Comparison of ENCODE assay signal across 9 mouse cellular contexts in the genomic region with DNA sequence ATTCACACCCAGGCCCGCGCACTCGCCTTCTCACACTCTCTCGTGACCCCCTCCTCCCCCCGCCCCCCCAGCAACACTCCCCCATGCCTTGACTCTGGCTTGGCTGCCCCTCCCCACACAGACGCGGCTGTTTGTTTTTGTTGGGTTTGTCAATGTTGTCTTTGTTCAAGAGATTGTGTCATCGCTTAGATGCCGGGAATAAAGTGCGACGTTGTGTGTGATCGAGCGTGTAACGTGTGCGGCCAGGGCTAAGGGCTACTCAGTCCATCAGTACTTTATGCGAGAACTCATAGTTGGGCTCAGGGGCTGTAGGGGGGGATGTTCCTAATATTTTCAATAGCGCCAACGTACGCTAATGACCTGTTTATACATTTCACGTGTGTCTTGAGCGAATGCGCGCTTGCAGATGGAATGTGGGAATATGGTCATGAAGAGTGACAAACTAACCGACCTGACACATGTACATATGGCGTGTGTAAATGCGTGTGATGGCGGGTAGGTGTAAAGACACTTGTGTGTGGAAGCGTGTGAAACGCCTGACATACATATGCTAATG. TPM values are rescaled to one million over a fixed set of nuclear protein-coding genes. Genes with fewer than 3 reads are reported as not detected.
DNase-seq lines count a peak whose midpoint lies in the region; ATAC-seq and TF ChIP-seq lines count a peak whose summit lies in the region.
"Had no signal": no experiment of that assay in that cellular context is flagged by ENCODE, and none has a peak within 500 bp of the region (broad histone marks: within the 10 kb centered on the region; RNA-seq: fewer than 3 reads in every experiment).

No protein-coding gene starts in this region.

- no peak for DNase-seq in ES-E14 (ENCODE audit: low read depth, low spot score)
- peak; percentile 47 for DNase-seq in kidney, postnatal 0 days (ENCODE audit: low spot score)
- peak; percentile 33 for DNase-seq in mesoderm, embryonic 11.5 days (ENCODE audit: low read depth, low spot score)
- DNase-seq in frontal cortex, postnatal 14 days (ENCODE audit: low spot score in 2 of 2): no peak
- DNase-seq in right cerebral cortex, postnatal 25 days: no peak

- H3K4me2 ChIP-seq in forebrain, embryonic 16.5 days (ENCODE audit: low read length): peak overlapping the region; percentile 98
- peak overlapping the region; percentile 85 for H3K4me2 ChIP-seq in kidney, postnatal 0 days (ENCODE audit: low read length)

- peak overlapping the region; percentile 13 for H3K4me3 ChIP-seq in erythroblast, embryonic 14.5 days (replicated peaks)
- H3K4me3 ChIP-seq in ES-E14 (ENCODE audit: insufficient read depth in 1 of 2, low read depth in 1 of 2, low read length in 2 of 2, poor library complexity in 1 of 2, severe bottlenecking in 1 of 2): peak overlapping the region; percentile 59 to 74
- H3K4me3 ChIP-seq in forebrain, embryonic 16.5 days (replicated peaks; ENCODE audit: low read length): peak overlapping the region; percentile 56
- peak overlapping the region; percentile 70 for H3K4me3 ChIP-seq in kidney, postnatal 0 days (replicated peaks; ENCODE audit: low read depth, low read length)

- no peaks in the 10 kb centered on the region; the same call in 1 of the 2 replicates for H3K9me3 ChIP-seq in erythroblast, embryonic 14.5 days (ENCODE audit: control insufficient read depth, low read length)
- no peaks in the 10 kb centered on the region for H3K9me3 ChIP-seq in ES-E14 (ENCODE audit: control insufficient read depth, insufficient read depth, low read depth, low read length)
- no peaks in the 10 kb centered on the region for H3K9me3 ChIP-seq in forebrain, embryonic 16.5 days (ENCODE audit: control insufficient read depth, low read length)
- H3K9me3 ChIP-seq in kidney, postnatal 0 days (replicated peaks; ENCODE audit: low read length): no peaks in the 10 kb centered on the region

- H3K27me3 ChIP-seq in erythroblast, embryonic 14.5 days (ENCODE audit: control insufficient read depth): peaks cover 77% of the 10 kb centered on the region
- peaks cover 2% of the 10 kb centered on the region; the same call in 1 of the 2 replicates for H3K27me3 ChIP-seq in forebrain, embryonic 16.5 days (replicated peaks; ENCODE audit: control insufficient read depth, insufficient read depth, low read length)
- H3K27me3 ChIP-seq in kidney, postnatal 0 days (ENCODE audit: insufficient read depth, low read length): no peaks in the 10 kb centered on the region
- H3K27me3 ChIP-seq: Patski had no signal

- under 1% methylated on average over 28 of the region's 29 CpGs for WGBS in forebrain, embryonic 16.5 days
- under 1% methylated on average over 29 of the region's 29 CpGs for WGBS in kidney, postnatal 0 days

- no peak; the same call in 1 of the 2 replicates for TF ChIP-seq CTCF in kidney, postnatal 0 days (IDR thresholded peaks at IDR 0.05; ENCODE audit: low read depth)

- no peak overlapping the region for H3K27ac ChIP-seq in ES-E14 (ENCODE audit: insufficient read depth, low read depth, low read length, poor library complexity, severe bottlenecking)
- H3K27ac ChIP-seq in forebrain, embryonic 16.5 days (ENCODE audit: low read length): peak overlapping the region; percentile 28; the same call in 1 of the 2 replicates
- H3K27ac ChIP-seq in kidney, postnatal 0 days: peak overlapping the region; percentile 96

- H3K4me1 ChIP-seq in erythroblast, embryonic 14.5 days (ENCODE audit: control insufficient read depth): peaks cover 6% of the 10 kb centered on the region
- H3K4me1 ChIP-seq in ES-E14 (ENCODE audit: control insufficient read depth in 2 of 2, insufficient read depth in 2 of 2, low read length in 2 of 2, poor library complexity in 1 of 2): peaks cover 0 to 17% of the 10 kb centered on the region in 2 experiments; a peak in 1 of 4 replicates
- peaks cover 36% of the 10 kb centered on the region for H3K4me1 ChIP-seq in forebrain, embryonic 16.5 days (replicated peaks; ENCODE audit: control insufficient read depth, insufficient read depth, low read length)
- H3K4me1 ChIP-seq in kidney, postnatal 0 days (replicated peaks; ENCODE audit: insufficient read depth, low read length): peaks cover 16% of the 10 kb centered on the region

- H3K9ac ChIP-seq in ES-E14 (ENCODE audit: insufficient read depth, low read depth, low read length, poor library complexity, severe bottlenecking): peak overlapping the region; percentile 51; the same call in 1 of the 2 replicates
- peak overlapping the region; percentile 63 for H3K9ac ChIP-seq in forebrain, embryonic 16.5 days (replicated peaks; ENCODE audit: low read depth, low read length)
- peak overlapping the region; percentile 77 for H3K9ac ChIP-seq in kidney, postnatal 0 days (ENCODE audit: low read depth, low read length)

- no peaks in the 10 kb centered on the region for H3K36me3 ChIP-seq in erythroblast, embryonic 14.5 days (ENCODE audit: control insufficient read depth)
- H3K36me3 ChIP-seq in ES-E14 (ENCODE audit: control insufficient read depth, insufficient read depth, low read length, poor library complexity, severe bottlenecking): no peaks in the 10 kb centered on the region
- no peaks in the 10 kb centered on the region for H3K36me3 ChIP-seq in forebrain, embryonic 16.5 days (ENCODE audit: control insufficient read depth, insufficient read depth)
- peaks cover 10% of the 10 kb centered on the region for H3K36me3 ChIP-seq in kidney, postnatal 0 days (ENCODE audit: insufficient read depth, low read length)

- ATAC-seq in erythroblast, adult 5-6 weeks (replicated peaks; ENCODE audit: low FRiP score, poor library complexity, severe bottlenecking): no peak
- peak; percentile 22 for ATAC-seq in forebrain, embryonic 16.5 days
- peak; percentile 2; the same call in 1 of the 2 replicates for ATAC-seq in kidney, postnatal 0 days (replicated peaks; ENCODE audit: low FRiP score, low read depth)

- in situ Hi-C loops in ES-E14 (cut with MboI; ENCODE audit: low sequenced_read_pairs in 2 of 2, unreplicated experiment in 2 of 2): no loop called here

TF ChIP-seq in ES-E14, 5 proteins besides CTCF, POLR2A, EP300 and RAD21:
- TF ChIP-seq CHD2 (IDR thresholded peaks at IDR 0.05; ENCODE audit: low read depth, low read length) (no peak), MAFK (IDR thresholded peaks at IDR 0.05; ENCODE audit: insufficient read depth, low read depth, low read length) (no peak), HCFC1 (IDR thresholded peaks at IDR 0.05; ENCODE audit: borderline replicate concordance, insufficient read depth, low read length) (no peak), ZNF384 (IDR thresholded peaks at IDR 0.05; ENCODE audit: low read depth, low read length) (no peak), ZC3H11A (IDR thresholded peaks at IDR 0.05; ENCODE audit: borderline replicate concordance, low read depth, low read length) (no peak)

RNA-seq across cellular contexts. Expression of gene Efna1, which starts 0.8 kb away (rescaled TPM):
- polyA plus RNA-seq in erythroblast, embryonic 14.5 days (2012): 0.03 and 0.04 TPM in 2 replicates
- total RNA-seq in erythroblast, adult 5-6 weeks (2015; ENCODE audit: low replicate concordance): not detected in 2 replicates
- not detected in 2 replicates for total RNA-seq in erythroblast, adult 5-6 weeks (2017; ENCODE audit: low replicate concordance)
- total RNA-seq in ES-E14 (2012; rRNA removed): 2.1 and 9.5 TPM in 2 replicates
- polyA plus RNA-seq in forebrain, embryonic 16.5 days (2015; fragmentation: Nextera tagmentation; extraction: Ambion mirVana): 8.3 and 9.5 TPM in 2 replicates
- 79.5 and 83.5 TPM in 2 replicates for polyA plus RNA-seq in kidney, postnatal 0 days (2015; fragmentation: Nextera tagmentation; extraction: Ambion mirVana)

RNA-seq across cellular contexts. Expression of gene Slc50a1, which starts 9.8 kb away (rescaled TPM):
- polyA plus RNA-seq in erythroblast, embryonic 14.5 days (2012): 0.07 and 0.18 TPM in 2 replicates
- total RNA-seq in erythroblast, adult 5-6 weeks (2015; ENCODE audit: low replicate concordance): 8.8 and 12.9 TPM in 2 replicates
- 10.9 and 11.5 TPM in 2 replicates for total RNA-seq in erythroblast, adult 5-6 weeks (2017; ENCODE audit: low replicate concordance)
- total RNA-seq in ES-E14 (2012; rRNA removed): 17.0 and 27.0 TPM in 2 replicates
- 38.6 and 41.2 TPM in 2 replicates for polyA plus RNA-seq in forebrain, embryonic 16.5 days (2015; fragmentation: Nextera tagmentation; extraction: Ambion mirVana)
- polyA plus RNA-seq in kidney, postnatal 0 days (2015; fragmentation: Nextera tagmentation; extraction: Ambion mirVana): 75.8 and 82.2 TPM in 2 replicates

RNA-seq across cellular contexts. Expression of gene Dpm3, which starts 21.0 kb away (rescaled TPM):
- 25.2 and 26.1 TPM in 2 replicates for polyA plus RNA-seq in erythroblast, embryonic 14.5 days (2012)
- total RNA-seq in erythroblast, adult 5-6 weeks (2015; ENCODE audit: low replicate concordance): 16.1 and 42.3 TPM in 2 replicates
- 4.3 TPM in 1 of 2 replicates, not detected in the other for total RNA-seq in erythroblast, adult 5-6 weeks (2017; ENCODE audit: low replicate concordance)
- 207 and 297 TPM in 2 replicates for total RNA-seq in ES-E14 (2012; rRNA removed)
- 67.0 and 73.5 TPM in 2 replicates for polyA plus RNA-seq in forebrain, embryonic 16.5 days (2015; fragmentation: Nextera tagmentation; extraction: Ambion mirVana)
- polyA plus RNA-seq in kidney, postnatal 0 days (2015; fragmentation: Nextera tagmentation; extraction: Ambion mirVana): 148 and 182 TPM in 2 replicates

RNA-seq across cellular contexts. Expression of gene Trim46, which starts 34.0 kb away (rescaled TPM):
- polyA plus RNA-seq in erythroblast, embryonic 14.5 days (2012): 0.02 TPM in 1 of 2 replicates, not detected in the other
- not detected in 2 replicates for total RNA-seq in erythroblast, adult 5-6 weeks (2015; ENCODE audit: low replicate concordance)
- total RNA-seq in erythroblast, adult 5-6 weeks (2017; ENCODE audit: low replicate concordance): not detected in 2 replicates
- total RNA-seq in ES-E14 (2012; rRNA removed): 3.1 and 5.3 TPM in 2 replicates
- polyA plus RNA-seq in forebrain, embryonic 16.5 days (2015; fragmentation: Nextera tagmentation; extraction: Ambion mirVana): 62.5 and 76.1 TPM in 2 replicates
- 2.7 and 3.7 TPM in 2 replicates for polyA plus RNA-seq in kidney, postnatal 0 days (2015; fragmentation: Nextera tagmentation; extraction: Ambion mirVana)

RNA-seq across cellular contexts. Expression of gene Krtcap2, which starts 34.4 kb away (rescaled TPM):
- polyA plus RNA-seq in erythroblast, embryonic 14.5 days (2012): 4.0 and 4.8 TPM in 2 replicates
- 47.0 and 49.8 TPM in 2 replicates for total RNA-seq in erythroblast, adult 5-6 weeks (2015; ENCODE audit: low replicate concordance)
- 17.8 and 31.8 TPM in 2 replicates for total RNA-seq in erythroblast, adult 5-6 weeks (2017; ENCODE audit: low replicate concordance)
- 113 and 134 TPM in 2 replicates for total RNA-seq in ES-E14 (2012; rRNA removed)
- 187 and 195 TPM in 2 replicates for polyA plus RNA-seq in forebrain, embryonic 16.5 days (2015; fragmentation: Nextera tagmentation; extraction: Ambion mirVana)
- polyA plus RNA-seq in kidney, postnatal 0 days (2015; fragmentation: Nextera tagmentation; extraction: Ambion mirVana): 328 and 371 TPM in 2 replicates

Comparison
In these comparisons a context has a peak if more than half of its experiments do, and no peak if none do; other contexts are left out.
1. H3K4me3 ChIP-seq: peak in every context shown above with its lines; median percentile 70 in kidney, postnatal 0 days; 66 in ES-E14; 56 in forebrain, embryonic 16.5 days; 13 in erythroblast, embryonic 14.5 days.
2. DNase-seq: peak in kidney, postnatal 0 days (single experiment) and mesoderm, embryonic 11.5 days (single experiment); none in ES-E14 (single experiment), frontal cortex, postnatal 14 days (0 of 2) and right cerebral cortex, postnatal 25 days (single experiment).
3. RNA of gene Slc50a1, which starts 9.8 kb away (polyA plus RNA-seq): 75.8 to 82.2 TPM in kidney, postnatal 0 days and 38.6 to 41.2 TPM in forebrain, embryonic 16.5 days; 0.07 to 0.18 TPM in erythroblast, embryonic 14.5 days; every median in the first group is over 10 times any median in the second.
4. Peak in every context shown above with its lines, with median percentiles within 50 percentile points of each other: H3K9ac ChIP-seq.